Mouse (Mus musculus) telencephalon, adult 2 months (tissue): Measurements from ENCODE around the gene 1700019N19Rik.

Experiments
- DNase-seq: peaks from one replicate; pipeline ENCODE4 v3.0.0-alpha.2; 2011; ENCODE audit warnings: low read depth, low spot score

The 1700019N19Rik gene

DNA sequence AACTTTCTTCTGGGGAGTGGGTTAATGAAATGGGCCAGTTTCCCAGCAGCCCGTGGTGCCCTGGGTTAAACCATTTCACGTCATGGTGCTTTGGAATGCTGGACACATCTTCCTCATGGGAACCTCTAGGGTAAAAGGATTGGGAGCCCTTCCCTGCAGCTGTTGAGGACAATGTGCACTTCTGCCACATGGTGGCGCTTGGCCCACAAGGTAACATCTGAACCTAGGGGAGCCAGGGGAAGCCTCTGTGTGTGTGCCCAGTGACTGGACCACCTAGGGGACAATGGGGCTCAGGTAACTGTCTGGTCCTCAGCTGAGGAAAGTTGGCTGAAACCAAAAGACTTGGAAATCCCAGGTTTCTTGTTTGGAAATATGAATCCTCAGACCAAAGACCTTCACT, 12.1 kb upstream of the 1700019N19Rik start:
- DNase-seq, result no peak

DNA sequence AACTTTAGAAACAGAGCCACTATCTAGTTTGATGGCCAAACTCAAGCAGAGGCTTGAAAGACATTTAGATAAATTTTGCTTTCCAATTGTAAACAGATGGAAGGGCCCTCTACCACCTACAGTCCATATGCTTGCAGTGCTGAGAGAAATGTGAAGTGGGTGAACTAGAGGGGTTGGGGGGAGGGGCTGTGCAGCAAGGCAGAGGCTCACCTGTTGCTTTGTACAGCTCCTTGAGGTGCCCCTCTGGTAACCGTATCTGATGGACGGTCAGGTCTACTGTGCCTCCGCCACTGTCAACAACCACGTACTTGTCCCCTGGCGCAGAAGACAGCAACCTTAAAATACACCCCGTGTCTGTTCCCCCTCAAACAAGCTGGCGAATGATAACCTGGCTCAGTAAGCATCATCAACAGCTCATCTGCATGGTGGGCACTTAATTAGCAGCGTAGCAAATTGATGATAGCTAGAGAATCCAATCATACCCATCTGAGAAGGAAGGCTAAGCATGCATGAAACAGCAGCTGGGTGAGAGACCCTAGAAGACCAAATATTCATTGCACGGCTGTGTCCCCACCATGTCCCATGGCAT, 11.0 kb upstream of the 1700019N19Rik start:
- peak; percentile 81 for DNase-seq

DNA sequence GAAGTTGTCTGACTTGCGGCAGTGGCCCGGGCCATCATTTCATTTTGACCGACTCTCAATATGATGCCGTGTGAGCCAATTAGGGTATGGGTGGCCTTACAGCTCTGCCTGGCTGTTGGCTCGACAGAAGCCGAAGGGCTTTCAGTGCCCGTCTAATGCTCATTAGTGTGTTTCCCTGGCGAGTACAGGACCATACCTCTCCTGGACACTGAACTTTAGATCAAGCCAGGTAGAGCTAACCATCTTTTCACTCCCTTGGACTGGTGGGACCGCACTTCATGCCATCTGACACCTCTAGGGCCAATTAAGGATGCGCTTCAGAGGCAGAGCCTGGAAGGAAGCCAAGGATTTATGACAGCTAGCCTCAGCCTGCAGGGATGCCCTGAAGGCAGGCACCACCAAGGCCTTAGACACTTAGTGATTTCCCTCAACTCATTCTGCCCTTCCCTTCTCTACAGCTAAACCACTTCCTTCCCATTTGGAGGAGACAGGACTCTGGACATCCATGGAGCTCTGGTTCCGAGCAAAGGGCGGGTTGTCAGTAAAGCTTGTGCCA, 931 bp upstream of the 1700019N19Rik start:
- no peak for DNase-seq

DNA sequence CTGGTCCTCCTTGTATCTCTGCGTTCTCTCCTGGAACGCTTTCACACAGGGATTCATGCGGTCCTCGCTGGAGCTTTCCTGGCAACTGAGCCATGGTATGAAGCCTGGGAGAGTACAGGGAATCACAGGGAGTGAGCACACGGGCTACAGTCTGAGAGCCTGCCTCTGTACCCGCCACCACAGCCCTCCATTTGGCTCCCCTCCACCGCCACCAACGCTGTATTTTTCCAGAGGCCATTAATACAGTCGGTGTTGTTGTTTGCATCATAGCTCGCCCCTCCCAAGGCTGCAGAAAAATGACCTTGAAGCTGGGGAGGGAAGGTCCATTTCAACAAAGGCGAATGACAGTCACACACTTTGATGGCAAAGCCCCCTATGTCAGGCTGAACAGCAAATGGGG, 5.1 kb downstream of the 1700019N19Rik start:
- DNase-seq, result no peak

DNA sequence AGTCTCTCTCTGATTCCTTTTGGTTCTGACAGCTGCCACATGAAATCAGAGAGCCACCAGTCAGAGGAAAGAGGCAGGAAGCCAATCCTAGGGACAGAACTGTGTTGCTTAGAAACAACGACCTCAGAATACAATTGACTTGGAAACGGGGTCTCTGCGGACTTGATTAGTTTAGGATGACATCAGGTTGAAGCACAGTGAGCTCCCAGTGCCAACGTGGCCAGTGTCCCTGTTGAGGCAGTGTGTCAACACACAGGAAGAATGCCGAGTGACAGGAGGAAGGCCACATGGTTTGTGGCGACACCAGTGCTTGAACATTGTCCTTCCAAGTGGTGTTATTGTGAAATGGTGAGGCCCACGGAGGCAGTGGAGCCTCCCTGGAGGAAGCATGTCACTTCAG, 10.3 kb downstream of the 1700019N19Rik start:
- no peak for DNase-seq

DNA sequence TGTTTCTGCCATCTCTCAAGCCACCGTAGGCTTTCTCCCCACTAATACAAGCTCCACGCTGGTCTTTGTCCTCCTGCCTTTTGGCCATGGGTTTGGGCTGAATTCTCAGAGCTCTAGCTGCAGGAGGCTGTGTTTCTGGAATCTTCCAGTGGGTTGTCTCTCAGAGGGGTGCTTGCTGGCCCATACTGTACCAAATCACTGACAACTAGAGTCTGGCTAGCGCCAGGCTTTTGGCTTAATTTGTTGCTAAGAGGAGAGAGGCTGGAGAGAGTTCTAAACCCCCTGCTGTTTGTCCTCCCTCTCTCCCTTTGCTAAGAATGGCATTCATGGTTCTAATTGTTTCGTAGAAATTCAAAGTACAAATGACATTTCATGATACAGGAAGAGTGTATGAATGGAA, 12.7 kb downstream of the 1700019N19Rik start:
- DNase-seq, result no peak

DNA sequence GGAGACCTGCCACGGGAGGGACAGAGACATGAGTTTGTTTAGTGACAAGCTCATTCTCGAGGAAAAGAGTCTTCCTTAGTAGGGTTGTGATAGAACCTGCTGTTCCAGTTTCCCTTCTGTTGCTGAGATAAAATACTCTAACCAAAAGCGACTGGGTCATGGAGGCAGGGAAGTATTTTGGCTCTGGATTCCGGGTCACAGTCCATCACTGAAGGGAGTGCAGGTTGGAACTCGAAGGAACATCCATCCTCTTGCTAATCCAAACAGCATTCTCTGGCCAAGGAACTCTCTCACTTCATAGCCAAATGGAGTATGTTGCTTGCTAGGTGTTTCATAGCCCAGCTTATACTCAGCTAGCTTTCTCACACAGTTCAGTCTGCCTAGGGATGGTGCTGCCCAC, 17.8 kb downstream of the 1700019N19Rik start:
- DNase-seq, result no peak

DNA sequence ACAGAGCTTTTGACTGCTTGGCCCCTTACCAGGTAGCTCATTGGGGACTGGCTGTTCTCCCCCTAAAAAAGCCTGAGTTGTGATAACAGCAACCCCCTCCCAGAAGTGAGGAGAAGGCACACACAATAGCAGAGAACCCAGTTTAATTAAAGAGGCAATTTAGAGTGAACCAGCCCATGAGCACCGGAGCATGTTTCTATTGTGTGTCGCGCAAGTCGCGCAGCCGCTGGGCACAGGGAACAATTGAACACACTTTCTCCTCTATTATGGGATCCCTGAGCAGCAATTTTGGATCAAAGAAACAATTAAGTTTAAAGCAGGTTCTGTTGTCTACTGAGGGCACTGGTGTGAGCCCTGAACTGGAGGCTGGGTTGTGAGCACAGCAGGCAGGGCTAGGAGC, 26.9 kb downstream of the 1700019N19Rik start:
- no peak for DNase-seq

DNA sequence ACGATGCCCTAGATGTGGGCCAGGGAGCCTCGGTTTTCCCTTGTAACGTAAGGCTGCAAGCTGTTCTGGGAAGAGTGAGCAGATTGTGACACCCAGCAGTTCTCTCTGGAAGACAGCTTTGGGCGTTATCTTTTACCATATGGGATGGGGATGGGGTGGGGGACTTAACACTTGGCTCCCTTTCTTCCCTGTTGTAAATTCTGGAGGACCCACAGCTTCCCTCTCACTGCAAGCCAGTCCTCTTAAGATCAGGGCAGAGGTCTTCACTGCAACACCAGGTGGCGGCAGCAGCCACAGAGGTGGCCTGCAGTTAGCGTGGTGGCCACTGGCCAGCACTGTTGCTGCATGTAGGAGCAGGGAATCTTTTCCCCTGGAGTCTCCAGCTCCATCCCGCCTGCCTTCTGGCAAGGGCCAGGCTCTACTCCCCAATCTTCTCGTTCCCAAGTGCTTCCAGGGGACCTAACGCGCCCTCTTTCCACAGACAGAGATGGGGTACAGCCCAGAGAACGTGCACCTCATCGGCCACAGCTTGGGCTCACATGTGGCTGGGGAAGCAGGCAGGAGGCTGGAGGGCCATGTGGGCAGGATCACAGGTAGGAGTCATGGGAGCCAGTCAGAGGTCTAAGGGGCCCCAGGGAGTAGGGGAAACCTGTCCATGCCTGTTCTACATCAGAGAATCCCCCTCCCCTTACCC, 31.3 kb downstream of the 1700019N19Rik start:
- peak; percentile 59 for DNase-seq

DNA sequence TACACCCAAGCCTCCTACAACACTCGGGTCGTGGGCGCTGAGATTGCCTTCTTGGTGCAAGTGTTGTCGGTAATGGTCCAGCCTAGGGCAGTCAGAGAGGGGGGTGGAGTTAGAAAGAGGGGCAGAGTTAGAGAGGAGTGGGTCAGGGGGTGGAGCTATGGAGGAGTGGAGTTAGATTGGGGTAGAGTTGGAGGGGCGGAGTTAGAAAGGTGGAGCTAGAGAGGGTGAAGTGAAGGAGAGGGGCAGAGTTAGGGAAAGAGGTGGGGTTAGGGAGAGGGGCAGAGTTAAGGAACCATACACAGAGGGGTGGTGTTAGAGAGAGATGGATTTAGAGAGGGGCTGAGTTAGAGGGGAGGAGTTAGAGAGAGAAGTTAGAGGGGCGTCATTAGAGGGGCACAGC, 31.9 kb downstream of the 1700019N19Rik start:
- no peak for DNase-seq

DNA sequence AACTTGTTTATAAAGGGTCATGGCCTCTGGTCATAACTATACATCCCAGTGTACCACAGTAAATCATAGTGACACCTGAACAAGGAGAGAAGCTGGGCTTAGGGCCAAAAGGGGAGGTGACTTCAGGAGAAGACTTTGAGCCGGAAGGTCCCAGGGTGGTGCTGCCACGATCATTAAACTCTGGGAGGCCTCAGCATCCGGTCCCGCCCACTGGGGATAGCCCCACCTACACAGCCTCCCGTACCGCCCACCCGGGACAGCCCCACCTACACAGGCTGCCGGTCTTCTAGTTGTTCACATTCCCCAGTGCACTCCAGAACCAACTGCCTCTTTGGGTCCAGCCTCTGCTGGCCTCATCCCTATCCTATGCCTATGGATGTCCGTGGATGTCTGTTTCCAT, 34.8 kb downstream of the 1700019N19Rik start, which contains the start of gene Pnliprp2:
TSS of gene Pnliprp2 (plus strand) at position 297 of the 400 bp plus-strand sequence.
- DNase-seq, result no peak

DNA sequence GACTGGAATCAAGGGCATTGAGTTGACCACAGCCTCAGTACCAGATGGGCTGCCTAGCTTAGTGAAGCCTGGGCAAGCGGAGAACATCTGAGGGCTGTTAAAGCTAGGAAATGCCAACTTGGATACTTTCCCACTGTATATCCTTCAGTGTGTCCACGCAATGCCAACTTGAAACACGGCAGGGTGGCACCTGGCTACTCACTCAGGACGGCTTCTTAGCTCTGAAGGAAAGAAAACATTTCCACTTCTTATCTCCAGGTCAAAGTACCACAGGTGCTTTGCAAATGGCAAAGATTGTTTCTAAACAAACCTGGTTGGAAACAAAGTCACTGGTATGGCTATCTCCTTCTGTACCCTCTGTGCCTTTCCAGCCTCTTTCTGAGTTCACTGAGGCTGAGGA, 35.4 kb downstream of the 1700019N19Rik start:
- no peak for DNase-seq

DNA sequence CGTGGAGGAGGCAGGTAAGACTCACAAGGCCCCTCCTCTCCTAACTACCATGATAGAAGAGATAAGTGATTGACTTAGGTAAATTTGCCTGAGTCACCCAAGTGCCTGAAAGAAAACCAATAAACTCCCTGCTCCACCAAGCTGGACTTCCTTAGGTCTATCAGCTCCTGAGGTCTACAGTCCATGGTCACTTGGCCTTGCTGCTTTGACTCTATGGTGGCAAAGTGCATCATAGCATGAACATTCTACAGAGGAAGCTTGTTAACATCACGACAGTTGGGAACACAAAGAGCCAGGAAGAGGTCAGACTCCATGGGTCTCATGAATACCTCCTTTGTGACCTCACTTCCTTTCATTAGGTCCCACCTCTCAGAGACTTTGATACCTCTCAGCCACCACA, 42.8 kb downstream of the 1700019N19Rik start:
- DNase-seq, result no peak

DNA sequence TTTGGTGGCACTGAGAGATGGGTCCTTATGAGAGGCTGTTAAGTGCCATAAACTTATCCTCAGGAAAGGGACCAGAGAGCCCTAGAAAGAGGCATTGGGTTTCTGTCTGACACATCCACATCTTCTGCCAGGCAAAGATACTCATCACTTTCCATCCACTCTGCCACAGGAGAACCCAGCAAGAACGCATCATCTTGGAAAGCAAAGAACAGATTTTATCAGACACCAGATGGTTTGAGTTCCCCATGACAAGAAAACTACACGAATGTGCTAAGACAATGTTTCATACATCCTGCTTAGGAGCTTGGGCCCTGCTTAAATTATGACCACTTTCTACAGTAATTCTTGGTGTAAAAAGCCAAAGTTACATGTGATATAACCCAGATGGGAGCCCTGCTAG, 43.4 kb downstream of the 1700019N19Rik start:
- DNase-seq, result peak; percentile 38

DNA sequence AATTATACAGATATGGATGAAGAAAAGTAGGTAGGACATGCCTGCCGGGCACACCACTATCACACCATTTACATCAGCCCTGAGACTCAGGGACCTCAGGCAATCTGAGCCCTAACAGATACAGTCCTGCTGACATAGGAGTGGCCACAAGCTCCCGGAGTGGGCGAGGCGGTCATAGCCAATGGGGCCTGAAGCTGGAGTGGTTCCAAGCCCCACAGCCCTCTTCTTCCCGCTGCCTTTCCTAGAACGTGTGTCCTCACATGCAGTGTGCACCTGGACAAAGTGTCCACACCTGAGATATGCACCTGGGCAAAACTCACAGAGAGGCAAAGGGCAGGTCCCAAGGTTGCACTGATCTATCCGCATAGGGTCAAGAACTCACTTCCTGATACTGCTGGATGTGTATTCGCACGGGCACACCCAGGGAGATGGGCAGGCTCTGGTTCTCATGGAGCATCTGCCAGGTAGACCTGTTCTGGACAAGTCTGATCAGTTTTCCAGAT, 46.7 kb downstream of the 1700019N19Rik start:
- no peak for DNase-seq

DNA sequence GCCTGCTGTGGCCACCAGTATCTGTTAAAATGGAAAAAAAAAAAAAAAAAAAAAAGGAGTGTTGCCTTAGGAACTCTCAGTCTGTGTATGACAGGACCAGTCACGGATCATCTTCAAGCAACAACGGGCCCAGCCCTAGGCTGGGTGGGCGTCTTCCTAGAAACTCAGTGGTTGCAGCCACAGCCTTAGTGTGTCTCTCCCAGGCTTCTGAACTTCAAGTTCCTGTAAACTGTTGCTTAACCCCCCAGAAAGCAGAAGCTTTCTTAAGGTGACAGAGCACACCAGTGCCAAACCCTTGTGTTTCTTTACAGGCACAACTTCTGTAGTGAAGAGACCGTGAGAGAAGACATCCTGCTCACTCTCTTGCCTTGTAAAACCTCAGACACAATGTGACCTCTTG, 50.5 kb downstream of the 1700019N19Rik start:
- DNase-seq, result no peak

DNA sequence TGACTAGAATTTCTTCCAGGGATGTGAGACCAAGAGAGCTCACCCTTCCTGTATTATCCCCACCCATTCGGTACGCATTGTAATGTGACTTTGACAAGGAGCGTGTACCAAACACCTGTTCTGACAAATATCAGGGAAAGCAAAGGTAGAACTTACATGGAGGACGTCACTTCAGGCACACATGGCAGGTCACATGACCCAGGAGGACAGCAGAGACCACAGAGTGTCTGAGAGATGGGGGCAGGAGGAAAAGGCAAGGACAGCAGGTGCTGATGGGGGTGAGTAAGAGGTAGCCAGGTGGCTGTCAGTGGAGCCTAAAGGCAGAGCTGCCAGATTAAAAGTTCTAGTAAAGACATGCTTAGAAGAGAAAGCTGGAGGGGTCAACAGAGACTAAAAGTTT, 51.5 kb downstream of the 1700019N19Rik start:
- DNase-seq, result no peak

DNA sequence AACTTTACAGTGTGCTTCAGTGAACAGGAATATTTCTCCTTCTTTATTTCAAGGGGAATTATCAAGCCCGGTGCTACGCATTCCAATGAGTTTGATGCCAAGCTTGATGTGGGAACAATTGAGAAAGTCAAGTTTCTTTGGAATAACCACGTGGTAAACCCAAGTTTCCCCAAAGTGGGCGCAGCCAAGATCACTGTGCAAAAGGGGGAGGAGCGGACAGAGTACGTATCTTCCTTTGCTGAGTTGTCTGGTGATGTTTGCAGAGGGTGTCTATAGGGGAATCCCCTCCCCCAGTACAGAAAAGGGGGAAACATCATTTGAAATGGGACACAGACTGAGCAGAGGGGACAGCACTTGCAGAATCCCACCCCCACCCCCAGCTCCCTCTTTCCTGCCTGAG, 53.2 kb downstream of the 1700019N19Rik start:
- no peak for DNase-seq

DNA sequence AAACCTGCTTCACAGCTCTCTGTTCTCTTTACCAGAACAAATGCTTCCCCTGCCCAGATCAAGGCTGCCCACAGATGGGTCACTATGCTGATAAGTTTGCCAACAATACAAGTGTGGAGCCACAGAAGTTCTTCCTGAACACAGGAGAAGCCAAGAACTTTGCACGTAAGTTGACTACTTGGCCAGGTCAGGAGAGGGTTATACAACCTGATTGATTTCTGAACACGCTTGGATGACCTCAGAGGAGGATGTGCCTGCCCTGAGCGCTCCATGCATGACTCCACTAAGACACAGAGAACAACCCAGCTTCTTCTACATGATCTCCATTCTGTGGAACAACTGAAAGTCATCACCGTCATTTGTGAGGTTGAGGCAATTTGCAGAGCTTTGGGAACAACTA, 56.1 kb downstream of the 1700019N19Rik start:
- no peak for DNase-seq
